Mouse (Mus musculus) midbrain, postnatal 0 days (tissue): ENCODE data around the gene Pla2g5. TPM values are rescaled to one million over a fixed set of nuclear protein-coding genes. Genes with fewer than 3 reads are reported as not detected.
"Not testable (repeated sequence)": the region's sequence is repeated elsewhere in the genome, so short reads cannot be mapped to it uniquely, and the experiment has no call there.

Source experiments
- ATAC-seq: fragments of 200-750 bp; cut with Nextera tagmentation; 2 replicates; pipeline ENCODE4 v1.8.0; 2017; ENCODE audit warnings: moderate number of reproducible peaks, mild to moderate bottlenecking, moderate TSS enrichment, moderate library complexity; ENCODE audit not compliant: low FRiP score
- DNase-seq: peaks from one replicate; pipeline ENCODE4 v3.0.0-alpha.2; 2015; ENCODE audit warnings: low spot score
- H3K27ac ChIP-seq: fragments of 300-500 bp; sonication (generic); 2 replicates; pipeline ENCODE4 v1.5.1; 2014; ENCODE audit warnings: low read depth, mild to moderate bottlenecking, low read length, mixed read lengths
- H3K27me3 ChIP-seq: fragments of 300-500 bp; sonication (generic); 2 replicates; pipeline ENCODE4 v1.6.1; 2014; ENCODE audit warnings: low read length, control low read depth, mixed read lengths; ENCODE audit not compliant: insufficient read depth
- H3K36me3 ChIP-seq: fragments of 300-500 bp; sonication (generic); 2 replicates; pipeline ENCODE4 v1.6.1; 2014; ENCODE audit warnings: low read length, control low read depth, mixed read lengths; ENCODE audit not compliant: insufficient read depth
- H3K4me1 ChIP-seq: fragments of 300-500 bp; sonication (generic); 2 replicates; pipeline ENCODE4 v1.6.1; 2014; ENCODE audit warnings: mild to moderate bottlenecking, control low read depth, antibody characterized with exemption, low read length, mixed read lengths; ENCODE audit not compliant: insufficient read depth
- H3K4me2 ChIP-seq: fragments of 300-500 bp; sonication (generic); 2 replicates; pipeline ENCODE4 v1.6.1; 2014; ENCODE audit warnings: low read depth, mild to moderate bottlenecking, low read length, mixed read lengths; ENCODE audit not compliant: poor library complexity, severe bottlenecking
- H3K4me3 ChIP-seq: fragments of 300-500 bp; sonication (generic); 2 replicates; pipeline ENCODE4 v1.5.1; 2014; ENCODE audit warnings: low read depth, mild to moderate bottlenecking, low read length, moderate library complexity
- H3K9ac ChIP-seq: fragments of 300-500 bp; sonication (generic); replicated peaks from 2 replicates; pipeline ENCODE4 v1.6.1; 2014; ENCODE audit warnings: mild to moderate bottlenecking, low read length, moderate library complexity, mixed read lengths; ENCODE audit not compliant: poor library complexity, severe bottlenecking
- H3K9me3 ChIP-seq: fragments of 300-500 bp; sonication (generic); 2 replicates; pipeline ENCODE4 v1.6.1; 2016; ENCODE audit warnings: low read length, control low read depth
- CTCF ChIP-seq: IDR thresholded peaks from 2 replicates; pipeline ENCODE4 v1.5.1; 2016; ENCODE audit warnings: antibody characterized with exemption, mild to moderate bottlenecking
- WGBS: fragments of 180-500 bp; shearing (Covaris S2); extraction: QIAGEN DNeasy Blood & Tissue Kit; methylation state at CpG from one replicate; pipeline ENCODE4 v1.1.7; 2014; 5-methylcytosine and 5-hydroxymethylcytosine counted together
- polyA plus RNA-seq: library from polyadenylated mRNA; unstranded; fragments of >200 nt; fragmentation: Nextera tagmentation; extraction: Ambion mirVana; gene quantifications from 2 replicates; pipeline ENCODE4 v1.2.1, GENCODE M21; 2015
- total RNA-seq: library from RNA; depleted of rRNA; stranded (reverse); fragments of >200 nt; gene quantifications from 2 replicates; pipeline ENCODE4 v1.2.3, GENCODE M21; 2014

Pla2g5 gene
- total and polyA plus RNA-seq, 2 experiments from 2014 or later: 0.64 to 2.5 TPM

DNA sequence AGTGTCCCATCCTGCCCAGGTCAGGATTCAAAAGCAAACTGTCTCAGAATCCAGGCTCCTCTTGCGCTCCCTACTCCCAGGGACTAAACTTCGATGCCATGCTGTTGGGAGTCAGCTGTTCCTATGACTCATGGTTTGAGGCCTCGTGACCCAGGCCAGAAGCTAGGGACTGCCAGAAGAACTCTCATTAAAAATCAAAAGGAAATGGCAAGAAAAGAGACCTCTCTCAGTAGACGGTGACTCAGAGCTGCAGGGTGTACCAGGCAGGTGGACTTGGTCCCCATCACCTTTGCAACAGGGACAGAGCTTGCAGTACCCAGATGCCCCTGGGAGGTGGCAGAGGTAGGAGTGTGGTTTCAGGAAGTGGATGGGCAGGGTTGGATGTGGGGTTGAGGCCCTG is 14.4 kb upstream of the Pla2g5 start, which contains the start of gene Pla2g2e:
Gene Pla2g2e (plus strand): TSS at position 212 of the 400 bp plus-strand sequence.
- H3K27ac ChIP-seq: no peak within 1 kb of the TSS
- H3K4me1 ChIP-seq: no peaks in the 10 kb centered on the region
- H3K9ac ChIP-seq: no peak within 1 kb of the TSS
- no peak within 1 kb of the TSS for H3K4me3 ChIP-seq
- H3K4me2 ChIP-seq: no peak within 1 kb of the TSS
- H3K27me3 ChIP-seq: no peaks in the 10 kb centered on the region
- no peak for TF ChIP-seq CTCF
- no peaks in the 10 kb centered on the region for H3K9me3 ChIP-seq
- H3K36me3 ChIP-seq: no peaks in the 10 kb centered on the region
- DNase-seq (no peak), ATAC-seq (no peak)
- 83% methylated on average over 4 of the region's 4 CpGs for WGBS

DNA sequence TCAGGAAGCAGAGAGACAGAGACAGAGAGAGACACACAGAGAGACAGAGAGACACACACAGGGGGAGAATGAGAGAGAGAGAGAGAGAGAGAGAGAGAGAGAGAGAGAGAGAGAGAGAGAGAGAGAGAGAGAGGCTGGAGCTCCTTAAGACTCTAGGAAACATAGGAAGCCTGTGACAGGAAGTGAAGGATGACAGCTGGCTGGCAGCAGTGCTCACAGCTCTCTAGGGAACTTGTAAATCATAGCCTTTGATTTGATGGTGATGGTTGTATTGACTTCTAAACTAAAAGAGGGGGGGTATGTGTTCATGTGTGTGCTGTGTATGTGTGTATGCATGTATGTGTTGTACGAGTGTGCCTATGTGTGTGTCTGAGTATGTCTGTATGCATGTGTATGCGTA is 12.7 kb upstream of the Pla2g5 start:
- no peak overlapping the region for H3K4me2 ChIP-seq
- H3K9ac ChIP-seq: no peak overlapping the region
- ATAC-seq: no peak
- H3K9me3 ChIP-seq: no peaks in the 10 kb centered on the region
- no peak for DNase-seq
- H3K27ac ChIP-seq: no peak overlapping the region
- H3K4me1 ChIP-seq: no peaks in the 10 kb centered on the region
- no peak overlapping the region for H3K4me3 ChIP-seq
- H3K36me3 ChIP-seq: no peaks in the 10 kb centered on the region
- H3K27me3 ChIP-seq: no peaks in the 10 kb centered on the region
- whole genome bisulfite sequencing: 100% methylated on average over 2 of the region's 2 CpGs
- no peak for TF ChIP-seq CTCF

DNA sequence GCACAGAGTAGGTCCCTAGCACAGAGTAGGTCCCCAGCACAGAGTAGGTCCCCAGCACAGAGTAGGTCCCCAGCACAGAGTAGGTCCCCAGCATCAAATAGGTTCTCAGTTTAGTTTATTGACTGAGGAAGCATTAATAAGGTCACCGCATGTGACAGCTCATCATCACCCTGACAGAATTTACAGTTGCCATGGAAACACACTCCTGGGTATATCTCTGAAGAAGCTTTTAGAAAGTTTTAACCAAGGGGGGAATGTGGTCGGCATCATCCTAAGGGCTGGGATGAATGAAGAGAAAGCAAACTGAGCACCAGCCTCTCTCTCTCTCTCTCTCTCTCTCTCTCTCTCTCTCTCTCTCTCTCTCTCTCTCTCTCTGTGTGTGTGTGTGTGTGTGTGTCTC is 12.0 kb upstream of the Pla2g5 start:
- H3K4me1 ChIP-seq, H3K4me3 ChIP-seq, H3K27ac ChIP-seq, H3K27me3 ChIP-seq, H3K9ac ChIP-seq, H3K9me3 ChIP-seq, ATAC-seq, H3K36me3 ChIP-seq, H3K4me2 ChIP-seq: not testable (repeated sequence)
- DNase-seq: peak; percentile 44
- WGBS: 50% methylated on average over 2 of the region's 2 CpGs

DNA sequence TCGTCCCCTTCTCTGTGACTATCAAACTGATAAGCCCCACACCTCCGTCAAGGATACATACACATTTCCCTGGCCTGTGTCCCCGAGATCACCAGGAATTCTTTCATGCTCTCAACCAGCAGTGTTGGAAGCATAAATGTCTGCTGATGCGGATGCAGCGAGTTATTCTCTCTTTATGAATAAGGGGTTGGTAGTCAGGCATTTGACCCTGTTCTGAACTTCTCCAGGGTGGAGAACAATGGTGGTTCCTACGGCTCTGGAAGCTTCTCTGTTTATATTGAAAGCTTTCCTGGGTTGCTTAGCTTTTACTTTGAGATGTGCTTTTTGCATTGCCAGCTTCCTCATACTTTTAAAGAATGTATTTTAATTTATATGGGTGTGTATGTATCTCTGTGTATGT is 10.6 kb upstream of the Pla2g5 start, which contains the start of gene Gm13030:
Gene Gm13030 (minus strand): TSS at position 101 of the 400 bp plus-strand sequence.
- 82% methylated on average over 6 of the region's 6 CpGs for WGBS
- ATAC-seq: no peak
- no peak for DNase-seq

DNA sequence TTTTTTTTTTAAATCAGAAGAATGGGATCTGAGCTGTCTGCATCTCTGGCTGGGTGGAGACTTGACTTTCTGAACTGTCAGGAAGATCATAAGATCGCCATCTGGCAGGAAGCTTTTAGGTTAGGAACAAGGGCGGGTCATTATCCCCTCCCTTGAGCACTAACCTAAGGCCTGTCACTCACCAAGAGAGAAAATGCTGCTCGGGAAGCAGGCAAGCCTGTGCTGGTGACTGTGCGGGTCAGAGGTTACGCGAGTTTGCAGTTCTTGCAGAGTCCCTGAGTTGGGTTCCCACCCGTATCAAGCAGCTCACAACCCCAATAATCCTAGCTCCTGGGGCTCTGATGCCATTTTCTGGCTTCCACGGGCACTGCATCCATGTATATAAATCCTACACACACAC is 5.4 kb upstream of the Pla2g5 start:
- H3K4me3 ChIP-seq: no peak overlapping the region
- no peaks in the 10 kb centered on the region for H3K9me3 ChIP-seq
- H3K27ac ChIP-seq: no peak overlapping the region
- ATAC-seq (no peak), DNase-seq (no peak)
- no peaks in the 10 kb centered on the region for H3K4me1 ChIP-seq
- 50% methylated on average over 8 of the region's 8 CpGs for WGBS
- no peak overlapping the region for H3K4me2 ChIP-seq
- TF ChIP-seq CTCF: no peak
- no peaks in the 10 kb centered on the region for H3K36me3 ChIP-seq
- no peaks in the 10 kb centered on the region for H3K27me3 ChIP-seq
- no peak overlapping the region for H3K9ac ChIP-seq

More for the DNA sequence above, 10.6 kb upstream of the Pla2g5 start, which contains the start of gene Gm13030:
- no peak for TF ChIP-seq CTCF
- no peak within 1 kb of the TSS for H3K9ac ChIP-seq
- no peaks in the 10 kb centered on the region for H3K9me3 ChIP-seq
- no peak within 1 kb of the TSS for H3K27ac ChIP-seq
- no peak within 1 kb of the TSS for H3K4me2 ChIP-seq
- H3K27me3 ChIP-seq: no peaks in the 10 kb centered on the region
- no peaks in the 10 kb centered on the region for H3K36me3 ChIP-seq
- no peaks in the 10 kb centered on the region for H3K4me1 ChIP-seq
- no peak within 1 kb of the TSS for H3K4me3 ChIP-seq

DNA sequence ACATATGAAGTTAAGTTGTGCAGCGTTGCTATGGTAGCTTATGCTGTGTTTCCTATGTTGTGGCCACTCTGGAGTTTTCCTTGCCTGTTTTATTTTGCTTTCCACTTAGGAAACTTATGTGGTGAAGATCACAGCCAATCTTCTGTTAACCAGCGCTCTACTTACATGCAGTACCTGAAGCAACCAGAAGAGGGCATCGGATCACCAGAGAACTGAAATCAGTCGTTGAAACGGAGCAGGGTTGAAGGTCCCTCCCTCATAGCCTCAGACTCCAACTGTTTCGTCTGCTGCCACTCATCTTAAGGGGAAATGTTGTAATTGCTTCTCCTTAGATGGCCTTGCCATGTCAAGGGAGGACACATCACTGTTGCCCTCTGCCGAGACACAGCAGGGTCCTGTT is 3.1 kb upstream of the Pla2g5 start:
- WGBS: 13% methylated on average over 7 of the region's 7 CpGs
- Histone ChIP-seq H3K4me2 (no peak overlapping the region), H3K27ac (no peak overlapping the region), H3K4me3 (no peak overlapping the region), H3K9ac (no peak overlapping the region), H3K4me1 (no peaks in the 10 kb centered on the region), H3K36me3 (no peaks in the 10 kb centered on the region), H3K9me3 (no peaks in the 10 kb centered on the region), H3K27me3 (no peaks in the 10 kb centered on the region)
- ATAC-seq (no peak), DNase-seq (peak; percentile 80)
- peak; percentile 93 for TF ChIP-seq CTCF
